ENCODE assay signal across 18 mouse cellular contexts in the genomic region with DNA sequence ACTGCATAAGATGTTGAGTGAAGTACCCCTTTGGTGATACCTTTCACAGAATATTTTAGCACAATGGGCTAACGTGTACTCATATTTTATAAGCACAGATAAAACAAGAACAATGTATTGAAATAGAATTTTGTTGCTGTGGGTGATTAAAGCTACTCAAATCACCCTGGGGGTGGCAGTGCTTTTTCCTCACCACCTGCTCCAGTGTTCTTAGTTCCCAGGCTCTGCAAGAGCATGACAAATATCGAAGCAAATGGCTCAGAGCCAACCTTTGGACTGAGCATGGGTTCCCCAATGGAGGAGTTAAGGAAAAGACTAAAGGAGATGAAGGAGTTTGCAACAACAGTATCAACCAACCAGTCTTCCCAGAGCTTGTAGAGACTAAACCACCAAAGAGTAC.
DNase-seq lines count a peak whose midpoint lies in the region; ATAC-seq lines count a peak whose summit lies in the region.
"Had no signal": no experiment of that assay in that cellular context is flagged by ENCODE, and none has a peak within 500 bp of the region (broad histone marks: within the 10 kb centered on the region; RNA-seq: fewer than 3 reads in every experiment).

No protein-coding gene starts in this region.

- H3K4me3 ChIP-seq in forebrain, embryonic 16.5 days (replicated peaks; ENCODE audit: low read length) = no peak overlapping the region
- H3K4me3 ChIP-seq: embryonic facial prominence, embryonic 13.5 days; forebrain, embryonic 12.5 days; heart, embryonic 13.5 days; hindbrain, embryonic 15.5 days had no signal

- H3K4me1 ChIP-seq in forebrain, embryonic 16.5 days (replicated peaks; ENCODE audit: control insufficient read depth, insufficient read depth, low read length) = no peaks in the 10 kb centered on the region
- H3K4me1 ChIP-seq: embryonic facial prominence, embryonic 13.5 days; forebrain, embryonic 12.5 days; heart, embryonic 13.5 days; hindbrain, embryonic 15.5 days had no signal

- 63% methylated on average over 2 of the region's 2 CpGs for WGBS in forebrain, embryonic 16.5 days

- no peak overlapping the region for H3K9ac ChIP-seq in forebrain, embryonic 16.5 days (replicated peaks; ENCODE audit: low read depth, low read length)
- H3K9ac ChIP-seq: embryonic facial prominence, embryonic 13.5 days; forebrain, embryonic 12.5 days; forebrain, postnatal 0 days; heart, embryonic 13.5 days; hindbrain, embryonic 15.5 days had no signal

- intact Hi-C loops in left cerebral cortex, postnatal 25 days (cut with DNase I) = no loop called here
- intact Hi-C loops in left cerebral cortex, postnatal 10 days (cut with DNase I) = loop anchor here (10.0 kb wide), 1 partner anchor 643 kb away; no protein-coding TSS in a partner anchor

- H3K4me2 ChIP-seq in forebrain, embryonic 16.5 days (ENCODE audit: low read length) = no peak overlapping the region
- H3K4me2 ChIP-seq: embryonic facial prominence, embryonic 13.5 days; forebrain, embryonic 12.5 days; heart, embryonic 13.5 days; hindbrain, embryonic 15.5 days had no signal

- no peak for ATAC-seq in forebrain, embryonic 16.5 days
- ATAC-seq: forebrain, postnatal 0 days had no signal

- H3K36me3 ChIP-seq in forebrain, embryonic 16.5 days (ENCODE audit: control insufficient read depth, insufficient read depth) = no peaks in the 10 kb centered on the region
- H3K36me3 ChIP-seq: embryonic facial prominence, embryonic 13.5 days; forebrain, embryonic 12.5 days; heart, embryonic 13.5 days; hindbrain, embryonic 15.5 days had no signal

- H3K27ac ChIP-seq in forebrain, embryonic 16.5 days (ENCODE audit: low read length) = no peak overlapping the region
- H3K27ac ChIP-seq: embryonic facial prominence, embryonic 13.5 days; forebrain, embryonic 12.5 days; heart, embryonic 13.5 days; hindbrain, embryonic 15.5 days had no signal

- no peaks in the 10 kb centered on the region for H3K9me3 ChIP-seq in forebrain, embryonic 16.5 days (ENCODE audit: control insufficient read depth, low read length)
- H3K9me3 ChIP-seq: embryonic facial prominence, embryonic 13.5 days; forebrain, embryonic 12.5 days; heart, embryonic 13.5 days; hindbrain, embryonic 15.5 days had no signal

- DNase-seq in cerebellum, postnatal 14 days = peak; percentile 7 to 10
- no peak for DNase-seq in cerebellum, adult 18-20 months
- peak; percentile 3 for DNase-seq in layer of hippocampus, adult 11-12 months (ENCODE audit: low spot score)
- no peak for DNase-seq in layer of hippocampus, postnatal 25 days (ENCODE audit: extremely low spot score in 1 of 2, low spot score in 1 of 2)
- peak; percentile 3 to 58 for DNase-seq in left cerebral cortex, postnatal 25 days (ENCODE audit: low spot score in 2 of 2)
- DNase-seq in left cerebral cortex, postnatal 10 days (ENCODE audit: extremely low spot score in 1 of 2, low spot score in 2 of 2) = no peak
- DNase-seq: adrenal gland, postnatal 14 days; cerebellum, adult 8-10 months; cerebellum, postnatal 36 days; forebrain, postnatal 0 days; gastrocnemius, postnatal 36 days; heart, adult 11 months; heart, postnatal 36 days had no signal

- H3K27me3 ChIP-seq in forebrain, embryonic 16.5 days (replicated peaks; ENCODE audit: control insufficient read depth, insufficient read depth, low read length) = no peaks in the 10 kb centered on the region
- H3K27me3 ChIP-seq: embryonic facial prominence, embryonic 13.5 days; forebrain, embryonic 12.5 days; heart, embryonic 13.5 days; hindbrain, embryonic 15.5 days had no signal

Comparison
In these comparisons a context has a peak if more than half of its experiments do, and no peak if none do; other contexts are left out.
1. DNase-seq: peak in cerebellum, postnatal 14 days (2 of 2), layer of hippocampus, adult 11-12 months (single experiment) and left cerebral cortex, postnatal 25 days (2 of 2); none in cerebellum, adult 18-20 months (0 of 2), layer of hippocampus, postnatal 25 days (0 of 2) and left cerebral cortex, postnatal 10 days (0 of 2).